Mouse (Mus musculus) CH12.LX (cell line): ENCODE measurements around the gene Asxl1.
A peak's percentile ranks its signal among the peaks of the same experiment; 100 is the strongest.

Experiments used
- CHD1 ChIP-seq: IDR thresholded peaks from 2 replicates; pipeline ENCODE4 v1.6.1; 2012; ENCODE audit warnings: low read depth, low read length, improper control_type of control experiment, inconsistent platforms
- CHD2 ChIP-seq: IDR thresholded peaks from 2 replicates; pipeline ENCODE4 v1.6.1; 2011; ENCODE audit warnings: low read length, improper control_type of control experiment
- CTCF ChIP-seq, 2 experiments: IDR thresholded peaks in 1 of 2; conservative IDR thresholded peaks in 1 of 2; 2 replicates each; pipeline ENCODE4 v1.5.1; 2011 to 2012; ENCODE audit warnings: low read depth in 2 of 2, low read length in 2 of 2, improper control_type of control experiment in 1 of 2, inconsistent platforms in 1 of 2, mild to moderate bottlenecking in 1 of 2, moderate library complexity in 1 of 2
- ELF1 ChIP-seq: IDR thresholded peaks from 2 replicates; pipeline ENCODE4 v1.6.1; 2014; ENCODE audit warnings: low read depth, mild to moderate bottlenecking, inconsistent platforms, low read length, improper control_type of control experiment
- EP300 ChIP-seq: IDR thresholded peaks from 2 replicates; pipeline ENCODE4 v1.6.1; 2011; ENCODE audit warnings: low read length, improper control_type of control experiment
- ETS1 ChIP-seq: conservative IDR thresholded peaks from 2 replicates; pipeline ENCODE4 v1.6.1; 2012; ENCODE audit warnings: low read depth, mild to moderate bottlenecking, inconsistent platforms, low read length, improper control_type of control experiment, moderate library complexity
- HCFC1 ChIP-seq: IDR thresholded peaks from 2 replicates; pipeline ENCODE4 v1.6.1; 2012; ENCODE audit warnings: low read depth, mild to moderate bottlenecking, inconsistent platforms, low read length, improper control_type of control experiment
- JUN ChIP-seq: IDR thresholded peaks from 2 replicates; pipeline ENCODE4 v1.6.1; 2011; ENCODE audit warnings: low read depth, mild to moderate bottlenecking, low read length, improper control_type of control experiment, moderate library complexity; ENCODE audit not compliant: insufficient read depth
- MAX ChIP-seq: IDR thresholded peaks from 2 replicates; pipeline ENCODE4 v1.6.1; 2011; ENCODE audit warnings: low read length, improper control_type of control experiment
- MAZ ChIP-seq: IDR thresholded peaks from 2 replicates; pipeline ENCODE4 v1.6.1; 2012; ENCODE audit warnings: low read depth, mild to moderate bottlenecking, inconsistent platforms, low read length, improper control_type of control experiment, moderate library complexity
- MEF2A ChIP-seq: IDR thresholded peaks from 2 replicates; pipeline ENCODE4 v1.6.1; 2014; ENCODE audit warnings: low read depth, mild to moderate bottlenecking, inconsistent platforms, low read length, improper control_type of control experiment, borderline replicate concordance
- POLR2A ChIP-seq: IDR thresholded peaks from 2 replicates; pipeline ENCODE4 v1.6.1; 2011; ENCODE audit warnings: low read depth, mild to moderate bottlenecking, improper control_type of control experiment, low read length
- RAD21 ChIP-seq: IDR thresholded peaks from 2 replicates; pipeline ENCODE4 v1.6.1; 2011; ENCODE audit warnings: low read depth, mild to moderate bottlenecking, low read length, improper control_type of control experiment, moderate library complexity
- SMC3 ChIP-seq: IDR thresholded peaks from 2 replicates; pipeline ENCODE4 v1.6.1; 2011; ENCODE audit warnings: low read depth, low read length, improper control_type of control experiment

DNA sequence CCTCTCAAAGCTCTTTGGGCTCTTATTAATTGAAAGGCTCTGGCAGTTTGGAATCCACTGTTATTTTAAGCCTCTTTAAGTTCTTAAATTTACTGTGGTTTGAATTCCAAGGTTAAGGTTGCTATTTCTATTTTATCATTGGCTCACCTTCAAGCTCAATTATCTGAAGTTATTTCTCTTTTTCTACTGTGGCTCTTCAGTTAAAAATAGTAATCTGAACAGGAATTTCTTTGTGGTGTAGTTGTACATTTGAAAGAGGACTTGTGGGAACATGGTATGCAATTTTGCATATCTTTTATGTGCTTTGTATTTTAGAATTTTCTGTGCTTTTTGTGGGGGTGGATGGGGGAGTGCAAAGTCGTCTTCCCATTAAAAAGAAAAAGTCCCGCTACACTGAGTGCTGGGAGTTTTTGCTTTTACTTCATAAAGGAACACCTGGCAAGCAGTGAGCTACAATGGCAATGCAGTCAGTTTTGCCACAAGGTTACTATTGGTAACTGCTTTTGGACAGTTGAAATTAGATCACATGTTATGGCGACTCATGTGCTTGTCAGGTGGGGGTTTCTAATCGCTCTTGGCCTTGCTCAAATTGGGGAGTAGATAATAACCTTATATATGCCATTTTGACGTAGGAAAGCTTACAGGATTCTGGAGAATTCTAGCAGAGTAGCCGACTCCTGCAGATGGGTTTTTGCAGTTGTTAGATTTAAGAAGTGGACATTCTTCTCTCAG, 2.6 kb downstream of the Asxl1 start:
- TF ChIP-seq HCFC1 (no peak), CTCF (conservative IDR thresholded peaks at IDR 0.05 in 1 of 2, IDR thresholded peaks at IDR 0.05 in 1 of 2; ENCODE audit: low read depth in 2 of 2, low read length in 2 of 2) (no peak), POLR2A (no peak), CHD2 (no peak), ELF1 (no peak), MAX (peak; percentile 75), MEF2A (no peak), CHD1 (no peak; the same call in 1 of the 2 replicates), RAD21 (no peak), JUN (no peak), ETS1 (peak; percentile 64; the same call in 1 of the 2 replicates), EP300 (no peak; the same call in 1 of the 2 replicates), MAZ (no peak), SMC3 (no peak)
